Mouse (Mus musculus) ES-Bruce4 (cell line): ENCODE measurements at regions not wholly inside any gene's neighbourhood (a gene's known extent, or its start where the extent isn't known, plus 50 kb on each side); places are given as distances from the start of the nearest gene placed in this dataset.
"Not testable (repeated sequence)": the region's sequence is repeated elsewhere in the genome, so short reads cannot be mapped to it uniquely, and the experiment has no call there.

ENCODE experiments used
- H3K27ac ChIP-seq: 2 replicates; pipeline ENCODE4 v1.5.1; 2012; ENCODE audit warnings: low read length, inconsistent platforms; ENCODE audit not compliant: insufficient read depth
- H3K27me3 ChIP-seq: 2 replicates; pipeline ENCODE4 v1.6.1; 2012; ENCODE audit warnings: mild to moderate bottlenecking, low read length, inconsistent platforms; ENCODE audit not compliant: control insufficient read depth, poor library complexity, insufficient read depth, severe bottlenecking
- H3K36me3 ChIP-seq: 2 replicates; pipeline ENCODE4 v1.6.1; 2012; ENCODE audit warnings: inconsistent platforms, mild to moderate bottlenecking, low read length, moderate library complexity; ENCODE audit not compliant: control insufficient read depth, poor library complexity, insufficient read depth, severe bottlenecking
- H3K4me1 ChIP-seq: one replicate; pipeline ENCODE4 v1.8.1; 2011; ENCODE audit warnings: low read length; ENCODE audit not compliant: control insufficient read depth, insufficient read depth
- H3K4me3 ChIP-seq: 2 replicates; pipeline ENCODE4 v1.5.1; 2011; ENCODE audit warnings: low read depth, mild to moderate bottlenecking, low read length
- H3K9ac ChIP-seq: 2 replicates; pipeline ENCODE4 v1.6.1; 2012; ENCODE audit warnings: low read depth, mild to moderate bottlenecking, inconsistent platforms; ENCODE audit not compliant: poor library complexity, severe bottlenecking
- H3K9me3 ChIP-seq: replicated peaks from 2 replicates; pipeline ENCODE4 v1.6.1; 2012; ENCODE audit warnings: mild to moderate bottlenecking, low read length, inconsistent platforms; ENCODE audit not compliant: control insufficient read depth, poor library complexity, insufficient read depth, severe bottlenecking
- CTCF ChIP-seq: IDR thresholded peaks from one replicate; pipeline ENCODE4 v1.8.1; 2011; ENCODE audit warnings: low read depth, low read length
- EP300 ChIP-seq: IDR thresholded peaks from 2 replicates; pipeline ENCODE4 v1.6.1; 2011; ENCODE audit warnings: low read depth, low read length; ENCODE audit not compliant: insufficient read depth
- POLR2A ChIP-seq: IDR thresholded peaks from one replicate; pipeline ENCODE4 v1.8.1; 2011; ENCODE audit warnings: low read length; ENCODE audit not compliant: insufficient read depth

GRCm38 (mm10) chr8:99651302-99651621, 235.0 kb upstream of the Cdh8 start:
- H3K4me3 ChIP-seq, result no peak overlapping the region
- no peaks in the 10 kb centered on the region for H3K27me3 ChIP-seq
- no peak overlapping the region for H3K9ac ChIP-seq
- H3K4me1 ChIP-seq, result no peaks in the 10 kb centered on the region
- H3K36me3 ChIP-seq, result no peaks in the 10 kb centered on the region
- no peaks in the 10 kb centered on the region; the same call in 1 of the 2 replicates for H3K9me3 ChIP-seq
- no peak for TF ChIP-seq EP300
- no peak for TF ChIP-seq POLR2A
- no peak for TF ChIP-seq CTCF
- H3K27ac ChIP-seq, result no peak overlapping the region

- no peak overlapping the region for H3K27ac ChIP-seq
- TF ChIP-seq CTCF (no peak), POLR2A (no peak), EP300 (no peak)
- no peaks in the 10 kb centered on the region for H3K27me3 ChIP-seq
- no peaks in the 10 kb centered on the region for H3K36me3 ChIP-seq
- H3K4me1 ChIP-seq, result no peaks in the 10 kb centered on the region
- H3K9me3 ChIP-seq, result no peaks in the 10 kb centered on the region; the same call in 1 of the 2 replicates
- no peak overlapping the region for H3K9ac ChIP-seq
- no peak overlapping the region for H3K4me3 ChIP-seq
Observed at GRCm38 (mm10) chr8:99650587-99651301, 234.5 kb upstream of the Cdh8 start.

- H3K27ac ChIP-seq, result no peak overlapping the region
- no peaks in the 10 kb centered on the region for H3K4me1 ChIP-seq
- no peaks in the 10 kb centered on the region for H3K9me3 ChIP-seq
- no peak overlapping the region for H3K4me3 ChIP-seq
- no peaks in the 10 kb centered on the region for H3K27me3 ChIP-seq
- H3K36me3 ChIP-seq, result no peaks in the 10 kb centered on the region
- no peak overlapping the region for H3K9ac ChIP-seq
- TF ChIP-seq EP300, result no peak
- no peak for TF ChIP-seq CTCF
- TF ChIP-seq POLR2A, result no peak
Observed at GRCm38 (mm10) chr8:99640543-99640942, 224.3 kb upstream of the Cdh8 start.

- not testable (repeated sequence) for H3K4me1 ChIP-seq
Observed at GRCm38 (mm10) chr8:99630958-99631357, 214.7 kb upstream of the Cdh8 start.

GRCm38 (mm10) chr8:99621626-99622025, 205.4 kb upstream of the Cdh8 start:
- Histone ChIP-seq H3K9me3 (no peaks in the 10 kb centered on the region), H3K9ac (no peak overlapping the region), H3K36me3 (no peaks in the 10 kb centered on the region), H3K27me3 (no peaks in the 10 kb centered on the region), H3K4me1 (no peaks in the 10 kb centered on the region), H3K27ac (no peak overlapping the region), H3K4me3 (no peak overlapping the region)
- TF ChIP-seq CTCF (no peak), EP300 (no peak), POLR2A (no peak)

More at GRCm38 (mm10) chr8:99630958-99631357, 214.7 kb upstream of the Cdh8 start:
- not testable (repeated sequence) for H3K4me3 ChIP-seq, H3K27ac ChIP-seq, H3K36me3 ChIP-seq, H3K9ac ChIP-seq, H3K9me3 ChIP-seq, H3K27me3 ChIP-seq

GRCm38 (mm10) chr8:99604327-99604726, 188.1 kb upstream of the Cdh8 start:
- H3K9me3 ChIP-seq, H3K4me3 ChIP-seq, H3K36me3 ChIP-seq, H3K4me1 ChIP-seq, H3K9ac ChIP-seq, H3K27me3 ChIP-seq, H3K27ac ChIP-seq: not testable (repeated sequence)
